Mouse (Mus musculus) left cerebral cortex, postnatal 14 days (tissue): ENCODE results near the gene Pde6c. TPM values are rescaled to one million over a fixed set of nuclear protein-coding genes. Genes with fewer than 3 reads are reported as not detected.

Experiments
- DNase-seq, 2 experiments: peaks; one replicate each; pipeline ENCODE4 v3.0.0; 2021 to 2022; ENCODE audit warnings: low spot score in 2 of 2, mixed read lengths in 1 of 2
- intact Hi-C: fragments of 180-260 bp; cut with DNase I; formaldehyde crosslinking; loops from one replicate; pipeline ENCODE4 v1.15.1; 2025
- long read RNA-seq, 2 experiments: library from polyadenylated mRNA; stranded (forward); transcript quantifications; one replicate each; pipeline ENCODE4 v2.0.0; 2021
- total RNA-seq, 2 experiments: library from RNA; stranded (reverse); gene quantifications; 2 replicates each; pipeline ENCODE4 v1.2.3; 2021

Pde6c gene
- total RNA-seq = under 1 TPM; 0.53 to 0.87 TPM
- long read RNA-seq, experiment 1, partial matches to known transcripts = 1 of 2 reads
- long read RNA-seq, experiment 1, other reads (novel, unspliced or antisense) = 1 of 2 reads
- long read RNA-seq, experiment 2 = 0 reads

DNA sequence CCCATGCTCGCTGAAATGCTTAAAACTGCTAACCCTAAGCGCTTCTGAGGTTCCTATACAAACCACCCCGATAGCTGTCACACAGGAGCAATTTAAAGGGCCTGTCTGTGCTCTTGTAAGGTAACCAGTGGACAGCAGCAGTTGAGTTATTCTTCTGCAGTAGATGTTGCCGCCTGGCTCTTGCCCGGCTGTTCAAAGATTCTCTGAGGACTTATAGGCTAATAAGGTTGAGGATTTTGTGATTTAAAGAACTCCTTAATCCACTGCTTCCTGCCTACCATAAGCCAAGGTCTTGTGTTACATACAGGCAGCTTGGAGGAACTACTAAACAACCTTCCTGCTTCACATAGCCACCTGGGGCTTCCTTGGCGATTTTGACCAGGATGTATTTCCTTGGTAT, at the start of gene Pde6c:
Pde6c (plus strand) TSS at position 301 of the 400 bp plus-strand sequence.
- intact Hi-C loops = no loop called here
- DNase-seq = no peak

DNA sequence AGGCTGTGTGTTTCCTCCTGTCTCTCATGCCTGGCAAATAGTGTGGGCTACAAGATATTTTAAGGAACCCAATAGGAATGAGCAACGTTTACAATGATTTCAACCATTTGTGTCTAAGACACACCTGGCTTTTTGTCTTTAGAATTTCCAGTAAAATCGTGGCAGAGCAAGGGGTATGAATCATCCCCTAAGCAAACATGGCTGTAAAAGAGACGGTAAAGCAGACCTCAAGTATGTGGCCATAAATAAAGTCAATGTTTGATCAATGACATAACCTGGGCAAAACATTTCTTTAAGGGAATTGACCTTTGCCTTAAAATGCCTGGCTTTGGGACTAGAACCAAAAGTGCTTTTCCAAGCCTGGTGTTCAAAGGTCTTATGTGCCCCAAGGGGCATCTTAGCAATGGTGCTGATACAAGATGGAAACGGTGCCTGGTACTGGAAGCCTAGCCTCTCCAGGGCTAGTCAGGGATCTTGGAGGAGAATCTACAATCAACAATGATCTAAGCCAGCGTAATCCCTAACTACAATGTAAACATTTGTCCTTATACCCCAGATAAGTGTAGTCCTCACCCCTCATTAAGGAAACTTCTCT, 49.6 kb upstream of the Pde6c start:
- DNase-seq = no peak
- intact Hi-C loops = no loop called here

DNA sequence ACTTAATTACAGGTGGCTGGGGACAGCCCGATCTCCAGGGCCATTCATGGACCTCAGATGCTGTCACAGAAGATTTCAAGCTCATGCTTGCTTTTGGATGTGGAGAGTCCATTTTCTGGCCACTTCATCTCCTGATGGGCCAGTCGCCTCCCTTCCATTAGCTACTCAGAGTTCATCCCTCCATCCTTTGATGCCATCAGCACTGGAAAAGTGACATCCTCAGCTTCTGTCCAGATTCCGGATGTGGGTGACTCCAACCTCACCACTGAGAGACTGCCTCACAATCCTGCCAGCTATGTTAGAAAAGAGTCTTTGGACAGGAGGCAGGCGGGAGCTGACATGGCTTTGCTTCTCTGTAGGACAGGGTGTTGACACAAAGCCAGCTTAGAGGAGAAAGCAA, 46.7 kb upstream of the Pde6c start:
- intact Hi-C loops = loop anchor here (5.0 kb wide), 1 partner anchor 111 kb away; no protein-coding TSS in a partner anchor
- DNase-seq = no peak

DNA sequence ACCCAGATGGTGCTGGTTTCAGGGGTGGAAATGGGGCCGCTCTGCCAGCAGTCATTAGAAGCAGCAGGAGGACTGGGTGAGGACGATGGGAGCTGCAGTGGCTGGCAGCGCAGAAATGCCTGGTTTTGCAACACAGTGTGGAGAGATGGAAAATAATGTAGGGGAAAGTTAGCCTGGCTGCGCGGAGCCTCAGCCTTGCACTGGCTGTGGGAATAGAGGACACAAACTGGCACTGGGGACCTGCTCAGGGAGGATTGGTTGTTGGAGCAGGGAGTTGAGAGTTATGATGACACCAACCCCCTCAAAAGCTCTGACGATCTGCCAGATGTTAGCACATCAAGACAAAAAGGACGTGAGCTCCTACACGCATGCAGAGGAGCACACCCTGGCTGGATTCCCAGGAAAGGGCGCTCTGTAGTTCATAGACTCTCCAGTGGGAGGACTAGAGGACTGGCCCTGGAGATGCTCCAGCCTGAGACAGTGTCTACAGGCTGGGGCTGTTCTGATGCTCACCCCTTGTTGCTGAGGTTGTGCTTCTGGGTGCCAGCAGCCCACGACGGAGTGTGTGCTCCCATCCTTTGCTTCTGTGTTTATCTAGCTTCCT, 45.5 kb upstream of the Pde6c start:
- DNase-seq = peak; percentile 31 to 70
- intact Hi-C loops = loop anchor here (5.0 kb wide), 1 partner anchor 110 kb away; no protein-coding TSS in a partner anchor

DNA sequence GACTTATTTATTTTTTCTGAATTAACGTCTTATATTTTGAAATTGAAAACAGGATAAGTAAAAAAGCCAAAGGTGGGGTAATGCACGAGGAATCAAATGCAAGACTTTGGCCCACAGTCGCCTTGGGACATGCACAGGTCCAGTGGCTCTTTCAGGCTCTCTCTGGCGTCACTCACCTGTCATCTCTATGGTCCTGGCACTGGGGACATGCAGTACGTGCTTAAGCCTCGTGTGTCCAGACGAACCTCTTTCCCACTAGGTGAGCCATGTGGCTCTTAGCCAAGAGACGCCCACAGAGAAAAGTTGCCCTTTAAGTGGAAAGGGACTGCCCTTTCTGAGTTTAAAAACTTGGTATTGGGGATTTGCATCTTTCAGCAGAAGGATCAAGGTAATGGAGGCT, 43.2 kb upstream of the Pde6c start:
- intact Hi-C loops = loop anchor here (5.0 kb wide), 1 partner anchor 108 kb away; no protein-coding TSS in a partner anchor
- no peak for DNase-seq

DNA sequence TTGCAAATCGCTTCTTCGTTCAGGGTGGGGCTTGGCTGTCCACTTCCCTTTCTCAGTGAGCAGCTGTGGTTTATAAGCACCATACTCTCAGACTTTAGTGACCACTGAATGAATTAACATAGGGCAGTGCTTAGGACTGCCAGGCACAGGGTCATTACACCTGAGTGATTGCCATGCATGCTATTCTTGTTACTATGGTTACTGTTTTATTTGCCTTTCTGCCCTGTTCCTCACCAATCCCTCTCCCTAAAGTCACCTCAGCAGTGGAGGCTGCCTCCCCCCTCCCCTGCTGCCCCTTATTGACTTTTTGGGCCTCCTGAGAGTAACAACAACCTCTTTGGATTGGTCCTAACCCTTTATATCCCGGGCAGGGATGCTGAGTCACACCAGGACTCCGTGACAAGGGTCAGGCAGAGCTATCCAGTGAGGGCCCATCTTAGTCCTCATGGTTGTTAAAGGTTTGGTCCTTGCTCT, 41.0 kb upstream of the Pde6c start:
- no peak for DNase-seq
- intact Hi-C loops = loop anchor here (10.0 kb wide), 1 partner anchor 263 kb away; no protein-coding TSS in a partner anchor

DNA sequence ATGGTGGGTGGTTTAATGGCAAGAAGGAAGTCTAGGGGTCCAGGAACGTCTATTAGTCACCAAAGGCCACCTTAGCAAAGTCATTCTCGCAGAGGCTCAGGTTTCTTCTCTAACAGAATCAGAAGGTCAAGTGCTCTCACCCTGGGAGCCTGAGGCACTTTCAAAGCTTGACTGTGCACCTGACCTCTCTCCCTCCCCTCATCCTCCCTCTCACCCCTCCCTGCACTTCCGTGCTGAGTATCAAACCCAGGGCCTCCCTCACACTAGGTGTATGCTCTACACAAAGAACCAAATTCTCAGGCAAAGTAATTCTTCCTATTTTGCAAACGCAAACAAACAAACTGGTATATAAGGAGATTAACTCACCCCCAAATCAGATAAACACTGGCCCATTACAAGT, 36.4 kb upstream of the Pde6c start:
- intact Hi-C loops = loop anchor here (10.0 kb wide), 1 partner anchor 259 kb away; no protein-coding TSS in a partner anchor

DNA sequence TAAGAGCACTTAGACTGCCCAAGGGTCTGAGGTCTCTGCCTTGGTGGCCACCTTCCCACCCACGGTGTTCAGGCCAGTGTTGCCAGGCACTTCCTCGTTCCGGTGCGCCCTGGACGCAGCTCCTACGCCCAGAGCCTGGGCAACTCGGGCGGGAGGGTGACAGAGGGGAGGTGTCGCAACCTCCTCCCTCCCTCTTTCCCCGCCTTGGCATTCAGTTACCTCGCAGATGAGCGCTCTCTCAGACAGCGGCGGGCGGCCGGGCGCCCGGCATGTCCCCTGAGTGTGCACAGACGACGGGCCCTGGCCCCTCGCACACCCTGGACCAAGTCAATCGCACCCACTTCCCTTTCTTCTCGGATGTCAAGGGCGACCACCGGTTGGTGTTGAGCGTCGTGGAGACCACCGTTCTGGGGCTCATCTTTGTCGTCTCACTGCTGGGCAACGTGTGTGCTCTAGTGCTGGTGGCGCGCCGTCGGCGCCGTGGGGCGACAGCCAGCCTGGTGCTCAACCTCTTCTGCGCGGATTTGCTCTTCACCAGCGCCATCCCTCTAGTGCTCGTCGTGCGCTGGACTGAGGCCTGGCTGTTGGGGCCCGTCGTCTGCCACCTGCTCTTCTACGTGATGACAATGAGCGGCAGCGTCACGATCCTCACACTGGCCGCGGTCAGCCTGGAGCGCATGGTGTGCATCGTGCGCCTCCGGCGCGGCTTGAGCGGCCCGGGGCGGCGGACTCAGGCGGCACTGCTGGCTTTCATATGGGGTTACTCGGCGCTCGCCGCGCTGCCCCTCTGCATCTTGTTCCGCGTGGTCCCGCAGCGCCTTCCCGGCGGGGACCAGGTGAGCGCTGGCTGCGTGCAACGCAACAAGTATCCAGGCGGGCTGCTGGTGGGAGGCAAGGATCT, 35.5 kb upstream of the Pde6c start, which contains the start of gene Ffar4:
Ffar4 (plus strand) TSS at position 214 of the 901 bp plus-strand sequence.
- DNase-seq = no peak
- intact Hi-C loops = loop anchor here (10.0 kb wide), 1 partner anchor 258 kb away; no protein-coding TSS in a partner anchor

More for the DNA sequence above, 36.4 kb upstream of the Pde6c start:
- no peak for DNase-seq

DNA sequence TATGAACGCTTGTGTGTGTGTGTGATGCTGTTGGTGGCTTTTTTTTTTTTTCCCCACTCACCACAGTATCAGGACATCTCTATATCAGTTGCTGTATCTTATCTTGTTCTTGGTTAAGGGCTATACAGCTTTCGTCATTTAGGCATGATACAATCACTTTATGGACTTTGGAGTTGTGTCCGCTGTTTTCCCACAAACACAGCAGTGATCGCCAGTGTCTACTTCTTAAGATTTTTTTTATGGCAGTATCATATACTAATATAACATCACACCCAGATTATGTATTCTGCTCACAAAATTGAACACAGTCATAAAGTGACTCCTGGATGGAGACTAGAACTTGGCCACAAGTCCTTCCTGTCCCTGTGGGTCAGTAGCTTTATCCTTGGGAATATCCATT, 24.7 kb upstream of the Pde6c start:
- no peak for DNase-seq
- intact Hi-C loops = no loop called here

DNA sequence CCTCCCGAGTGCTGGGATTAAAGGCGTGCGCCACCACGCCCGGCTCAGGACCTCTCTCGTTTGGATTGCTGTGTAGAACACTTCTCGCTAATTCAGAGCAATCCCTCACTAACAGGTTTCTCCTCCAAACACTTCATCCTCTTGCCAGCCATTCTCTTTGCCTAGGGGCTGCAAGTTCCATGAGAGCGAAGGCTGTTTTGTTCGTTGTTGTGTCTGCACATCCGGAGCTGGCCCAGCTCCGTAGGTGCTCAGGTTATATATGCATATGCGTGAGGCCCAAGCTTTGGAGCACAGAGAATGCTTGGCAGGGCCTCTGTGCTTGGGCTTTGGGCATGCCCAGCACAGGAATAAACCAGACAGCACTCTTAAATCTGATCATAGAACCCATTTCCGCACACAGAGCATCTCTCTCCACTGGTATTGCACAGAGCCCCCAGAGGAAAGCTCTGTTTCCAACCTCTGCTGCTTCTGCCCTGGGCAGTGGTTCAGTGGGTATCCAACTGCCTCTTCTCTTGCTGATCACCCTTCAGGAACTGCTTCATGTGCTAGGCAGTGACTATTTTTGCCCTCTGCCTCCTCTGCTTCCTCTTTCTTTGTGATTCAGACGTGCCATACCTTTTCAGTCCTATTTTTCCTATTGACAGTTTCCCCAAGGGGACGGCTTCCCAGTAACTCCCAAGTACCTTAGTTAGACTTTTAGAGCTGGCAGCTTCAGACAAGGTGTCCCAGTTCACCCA, 22.9 kb upstream of the Pde6c start:
- DNase-seq = no peak
- intact Hi-C loops = no loop called here

DNA sequence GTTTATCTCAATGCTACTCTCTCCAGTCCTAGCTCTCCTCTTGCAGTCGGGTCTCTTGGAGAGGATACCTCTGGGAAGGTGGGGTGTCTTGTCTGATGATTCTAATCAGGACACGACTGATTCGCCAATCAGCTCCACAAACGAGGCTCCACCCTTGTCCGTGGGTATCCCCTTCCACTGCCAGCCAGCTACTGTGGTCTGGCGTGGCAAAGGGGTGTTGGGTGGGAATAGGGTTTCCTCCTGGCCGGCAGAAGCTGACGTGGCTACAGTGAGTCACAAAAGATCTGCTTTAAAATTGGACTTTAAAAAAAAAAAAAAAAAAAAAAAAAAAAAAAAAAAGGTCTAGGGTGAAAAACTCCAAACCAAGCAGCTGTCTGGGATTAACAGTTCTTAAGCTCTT, 21.5 kb upstream of the Pde6c start:
- intact Hi-C loops = no loop called here
- no peak for DNase-seq

DNA sequence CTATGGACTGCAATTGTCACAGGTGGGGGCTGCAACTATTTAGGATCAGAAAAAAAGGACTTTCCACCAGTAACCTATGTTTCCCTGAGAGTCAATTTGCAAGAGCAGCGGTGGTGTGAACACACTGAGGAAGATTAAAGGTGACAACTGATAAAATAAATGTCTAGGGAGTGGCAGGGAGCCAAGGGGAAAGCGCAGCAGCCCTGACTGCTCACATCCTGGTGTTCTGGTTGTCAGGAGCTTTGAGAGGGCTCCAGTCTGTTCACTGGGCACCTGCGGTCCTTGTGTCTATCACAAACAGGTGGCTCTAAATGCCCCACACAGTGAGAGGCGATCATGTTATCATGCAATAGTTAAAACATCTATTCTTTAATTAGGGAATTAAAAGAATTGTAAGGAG, 20.0 kb upstream of the Pde6c start:
- DNase-seq = no peak
- intact Hi-C loops = no loop called here

DNA sequence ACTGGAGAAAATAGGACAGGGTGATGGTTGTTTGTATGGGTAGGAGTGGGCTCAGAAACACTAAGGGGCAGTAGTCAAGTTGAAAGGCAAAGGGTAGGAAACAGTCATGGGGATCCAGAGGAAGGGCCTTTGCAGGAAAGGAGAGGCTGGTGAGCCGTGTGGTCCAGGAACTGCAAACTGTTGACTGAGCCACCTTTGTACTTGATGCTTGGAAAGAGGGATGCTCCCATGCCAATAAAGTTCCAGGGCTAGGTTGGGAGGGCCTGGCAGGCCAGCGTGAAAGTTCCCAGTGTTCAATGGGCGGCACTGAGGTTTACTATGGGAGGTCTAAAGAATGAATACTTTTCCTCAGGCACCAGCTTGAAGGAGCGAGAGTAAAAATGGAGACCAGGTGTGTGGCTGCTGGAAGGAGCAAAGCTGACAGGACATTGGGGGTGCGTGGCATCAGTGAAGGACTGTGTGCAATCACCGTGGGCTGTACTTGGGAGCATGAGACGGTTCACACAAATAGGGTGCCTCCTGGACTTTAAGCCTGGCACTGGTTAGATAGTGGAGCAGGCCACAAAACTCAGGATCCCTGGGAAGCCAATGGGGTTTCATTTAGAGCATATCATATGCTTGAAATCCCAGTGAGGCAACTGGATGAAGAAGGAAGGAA, 17.6 kb upstream of the Pde6c start:
- intact Hi-C loops = no loop called here
- no peak for DNase-seq

DNA sequence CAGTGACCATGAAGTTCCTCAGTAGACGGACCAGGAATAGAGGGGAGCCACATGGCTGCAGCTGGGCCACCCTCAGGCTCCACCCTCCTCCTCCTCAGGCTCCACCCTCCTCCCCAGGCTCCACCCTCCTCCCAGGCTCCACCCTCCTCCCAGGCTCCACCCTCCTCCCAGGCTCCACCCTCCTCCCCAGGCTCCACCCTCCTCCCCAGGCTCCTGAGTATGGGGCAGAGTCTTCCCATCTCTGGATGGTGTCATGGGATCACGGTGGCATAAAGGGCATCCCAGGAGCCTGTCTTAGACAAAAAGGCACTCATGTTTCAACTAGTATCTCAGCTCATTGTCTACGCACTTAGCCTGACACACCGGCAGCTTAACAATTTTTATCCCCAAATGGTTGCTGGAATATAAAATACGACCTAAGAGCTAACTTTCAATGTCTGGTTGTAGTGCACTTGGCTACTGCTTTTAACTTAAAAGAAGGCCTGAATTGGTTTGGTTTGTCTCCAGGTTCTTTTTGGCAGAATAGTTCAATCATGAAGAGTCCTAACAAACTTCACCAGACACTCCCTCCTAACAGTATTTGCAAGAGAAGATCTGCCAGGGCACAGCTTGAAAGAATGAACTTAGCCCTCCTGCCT, 12.3 kb upstream of the Pde6c start:
- DNase-seq = no peak
- intact Hi-C loops = no loop called here

DNA sequence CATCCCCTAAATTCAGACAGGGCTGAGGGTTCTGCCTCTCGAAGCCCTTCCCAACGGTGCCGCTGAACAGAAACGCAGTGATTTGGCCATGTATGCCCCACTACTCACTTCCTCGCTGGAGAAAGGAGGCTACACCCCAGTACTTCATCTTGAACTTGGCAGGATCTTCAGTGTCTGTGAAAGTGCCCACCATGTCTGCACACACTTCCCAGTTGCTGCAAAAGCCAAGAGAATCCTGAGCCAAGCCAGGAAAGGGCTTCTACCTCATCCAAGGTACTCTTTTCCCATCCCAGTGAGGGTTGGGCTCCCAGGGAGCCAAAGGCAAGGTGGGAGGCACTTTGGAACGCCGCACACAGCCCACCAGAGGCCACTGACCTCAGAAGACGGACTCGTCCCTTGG, 8.7 kb upstream of the Pde6c start:
- intact Hi-C loops = no loop called here
- DNase-seq = no peak

DNA sequence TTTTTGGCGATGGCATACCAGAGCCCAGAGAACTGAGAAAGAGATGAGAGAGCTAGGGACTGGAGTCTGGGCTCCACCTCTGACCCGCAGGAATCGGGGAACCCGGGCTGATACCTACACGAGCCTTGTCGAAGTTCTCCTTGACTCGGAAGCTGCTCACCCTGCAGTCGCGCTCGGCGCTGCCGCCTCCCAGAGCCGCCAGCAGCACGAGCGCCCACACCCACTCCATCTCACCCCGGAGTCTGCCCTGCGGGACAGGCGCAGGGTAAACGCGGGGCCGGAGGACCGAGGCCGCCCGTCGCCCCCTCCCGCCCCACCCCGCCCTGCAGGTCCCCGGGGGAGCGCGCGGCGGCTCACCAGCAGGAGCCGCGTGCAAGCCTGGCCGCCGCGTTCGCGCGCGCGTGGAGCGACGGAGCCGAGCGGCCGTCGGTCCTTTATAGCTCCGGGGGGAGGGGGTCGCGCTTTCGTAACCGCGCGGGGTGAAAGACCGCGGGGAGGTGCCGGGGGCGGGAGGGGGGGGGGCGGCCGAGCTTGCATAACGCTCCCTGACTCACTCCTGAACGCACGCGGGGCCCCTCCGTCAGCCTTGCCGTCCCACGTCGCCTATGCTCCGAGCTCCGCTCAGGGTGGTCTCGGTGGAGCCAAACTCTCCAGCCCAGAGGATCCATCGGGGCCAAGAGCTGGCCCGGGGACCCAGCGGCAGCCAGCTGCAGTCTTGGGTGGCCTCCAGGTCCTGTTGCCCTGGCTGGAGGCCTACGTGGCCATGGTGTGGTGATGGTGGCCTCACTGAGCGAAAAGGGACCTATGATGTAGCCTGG, 8.0 kb upstream of the Pde6c start:
- intact Hi-C loops = no loop called here
- peak; percentile 11 to 15 for DNase-seq

DNA sequence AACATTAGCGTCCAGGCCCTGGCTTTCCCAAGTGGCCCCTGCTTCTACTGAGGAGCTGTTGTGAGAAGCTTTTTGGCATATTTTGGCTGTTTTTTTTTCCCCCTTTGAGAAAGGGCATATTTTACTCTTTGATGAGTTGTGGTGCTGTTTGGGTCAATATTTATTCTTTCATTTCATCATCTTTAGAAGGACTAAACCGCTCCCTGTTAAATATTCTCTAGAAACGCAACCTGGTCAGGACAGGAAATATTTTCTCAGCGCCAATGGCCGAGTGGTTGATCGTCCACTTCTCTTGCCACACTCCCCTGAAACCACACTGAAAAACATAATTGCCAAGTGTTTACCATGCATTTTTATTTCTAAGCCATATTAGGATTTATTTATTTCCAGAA, 7.4 kb upstream of the Pde6c start, which contains the start of gene Rbp4:
Rbp4 (minus strand) TSS at position 63 of the 392 bp plus-strand sequence.
- DNase-seq = no peak
- intact Hi-C loops = no loop called here
